Mouse (Mus musculus): Measurements from ENCODE around the gene Clba1.

- TF ChIP-seq CTCF (IDR thresholded peaks at IDR 0.05; ENCODE audit: insufficient read depth, low read length) (no peak), POLR2A (IDR thresholded peaks at IDR 0.05; ENCODE audit: borderline replicate concordance, extremely low read depth, low read depth, low read length) (no peak)
Observed at GRCm38 (mm10) chr12:112770396-112770795, 38.3 kb upstream of the Clba1 start.

Measured in lung, adult 2 months (tissue).